Mouse (Mus musculus): ENCODE results near the gene 1700025G04Rik.

1700025G04Rik gene

GRCm38 (mm10) chr1:151899964-151900363, 190.0 kb downstream of the 1700025G04Rik start:
- no peak for DNase-seq (ENCODE audit: low spot score)

- DNase-seq (ENCODE audit: low spot score), result no peak
Observed at GRCm38 (mm10) chr1:151895406-151895805, 194.5 kb downstream of the 1700025G04Rik start.

- DNase-seq (ENCODE audit: low spot score), result no peak
Observed at GRCm38 (mm10) chr1:151893976-151894375, 195.9 kb downstream of the 1700025G04Rik start.

GRCm38 (mm10) chr1:151892008-151892407, 197.9 kb downstream of the 1700025G04Rik start:
- DNase-seq (ENCODE audit: low spot score), result no peak

GRCm38 (mm10) chr1:151891194-151891593, 198.7 kb downstream of the 1700025G04Rik start:
- DNase-seq (ENCODE audit: low spot score), result no peak

- DNase-seq (ENCODE audit: low spot score), result no peak
Observed at GRCm38 (mm10) chr1:151890041-151890621, 199.8 kb downstream of the 1700025G04Rik start.

- no peak for DNase-seq (ENCODE audit: low spot score)
Observed at GRCm38 (mm10) chr1:151887631-151888030, 202.3 kb downstream of the 1700025G04Rik start.

GRCm38 (mm10) chr1:151887126-151887525, 202.8 kb downstream of the 1700025G04Rik start:
- no peak for DNase-seq (ENCODE audit: low spot score)

GRCm38 (mm10) chr1:151886171-151886570, 203.8 kb downstream of the 1700025G04Rik start:
- no peak for DNase-seq (ENCODE audit: low spot score)

- DNase-seq (ENCODE audit: low spot score), result no peak
Observed at GRCm38 (mm10) chr1:151881253-151881652, 208.7 kb downstream of the 1700025G04Rik start.

- no peak for DNase-seq (ENCODE audit: low spot score)
Observed at GRCm38 (mm10) chr1:151880731-151881130, 209.2 kb downstream of the 1700025G04Rik start.

GRCm38 (mm10) chr1:151879966-151880365, 210.0 kb downstream of the 1700025G04Rik start:
- no peak for DNase-seq (ENCODE audit: low spot score)

- DNase-seq (ENCODE audit: low spot score), result no peak
Observed at GRCm38 (mm10) chr1:151879308-151879850, 210.5 kb downstream of the 1700025G04Rik start.

- DNase-seq (ENCODE audit: low spot score), result no peak
Observed at GRCm38 (mm10) chr1:151878411-151878810, 211.5 kb downstream of the 1700025G04Rik start.

- DNase-seq (ENCODE audit: low spot score), result no peak
Observed at GRCm38 (mm10) chr1:151872971-151873370, 217.0 kb downstream of the 1700025G04Rik start.

- no peak for DNase-seq (ENCODE audit: low spot score)
Observed at GRCm38 (mm10) chr1:151864326-151864725, 225.6 kb downstream of the 1700025G04Rik start.

- no peak for DNase-seq (ENCODE audit: low spot score)
Observed at GRCm38 (mm10) chr1:151863797-151864147, 226.2 kb downstream of the 1700025G04Rik start.

GRCm38 (mm10) chr1:151863135-151863796, 226.7 kb downstream of the 1700025G04Rik start:
- DNase-seq (ENCODE audit: low spot score), result no peak

- no peak for DNase-seq (ENCODE audit: low spot score)
Observed at GRCm38 (mm10) chr1:151862109-151862508, 227.8 kb downstream of the 1700025G04Rik start.

GRCm38 (mm10) chr1:151861334-151861995, 228.5 kb downstream of the 1700025G04Rik start:
- no peak for DNase-seq (ENCODE audit: low spot score)

- DNase-seq (ENCODE audit: low spot score), result no peak
Observed at GRCm38 (mm10) chr1:151858474-151858873, 231.5 kb downstream of the 1700025G04Rik start.

- DNase-seq (ENCODE audit: low spot score), result no peak
Observed at GRCm38 (mm10) chr1:151855561-151855960, 234.4 kb downstream of the 1700025G04Rik start.

GRCm38 (mm10) chr1:151851976-151852375, 237.9 kb downstream of the 1700025G04Rik start:
- DNase-seq (ENCODE audit: low spot score), result no peak
